Mouse (Mus musculus) splenic B cell, adult 2 months (primary cell): ENCODE measurements around the gene Lrrc59.

Experiments
- DNase-seq: peaks from one replicate; pipeline ENCODE4 v3.0.0-alpha.2; 2011; ENCODE audit warnings: low read depth, low spot score
- H3K27me3 ChIP-seq: 2 replicates; pipeline ENCODE4 v1.6.1; 2012; ENCODE audit warnings: mild to moderate bottlenecking, low read length, moderate library complexity, mixed read lengths; ENCODE audit not compliant: control insufficient read depth, poor library complexity, insufficient read depth, severe bottlenecking
- H3K36me3 ChIP-seq: 2 replicates; pipeline ENCODE4 v1.6.1; 2012; ENCODE audit warnings: mild to moderate bottlenecking, low read length, moderate library complexity, mixed read lengths; ENCODE audit not compliant: control insufficient read depth, poor library complexity, insufficient read depth, severe bottlenecking

Gene Lrrc59

DNA sequence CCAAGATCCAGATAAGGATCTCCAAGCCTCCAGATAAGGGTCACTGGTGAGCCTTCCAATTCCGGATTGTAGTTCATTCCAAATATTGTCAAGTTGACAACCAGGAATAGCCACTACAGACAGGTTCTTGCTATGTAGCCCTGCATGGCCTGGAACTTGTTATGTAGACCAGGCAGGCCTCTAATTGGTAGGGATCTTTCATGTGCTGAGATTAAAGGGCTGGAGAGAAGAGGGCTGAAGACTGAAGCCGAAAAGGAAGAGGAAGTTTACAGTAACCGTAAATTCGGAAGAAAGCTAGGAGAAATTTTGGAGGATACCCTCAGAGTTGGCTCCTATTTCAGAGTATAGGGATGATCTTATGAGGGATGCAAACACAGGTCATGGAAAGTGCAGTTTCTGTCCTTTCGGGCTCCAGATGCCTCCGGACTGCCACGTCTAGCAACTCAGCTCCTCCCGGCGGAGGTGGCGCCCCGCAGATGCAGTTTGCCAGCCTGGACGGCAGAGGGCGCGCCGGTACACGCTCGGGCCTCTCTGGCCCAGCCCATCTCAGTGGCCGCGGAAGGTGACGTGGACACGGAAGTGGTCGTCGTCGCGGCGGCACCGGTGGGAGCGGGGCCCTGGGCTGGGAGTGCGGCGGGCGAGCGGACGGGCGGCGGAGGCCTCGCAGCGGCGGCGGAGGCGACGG, at the start of gene Lrrc59:
Gene Lrrc59 (plus strand): TSS at position 569 of the 685 bp plus-strand sequence.
- Histone ChIP-seq H3K36me3 (0 out of 2 replicates have a peak, but pooled peaks cover 2% of the 10 kb centered on the region), H3K27me3 (no peaks in the 10 kb centered on the region)
- DNase-seq, result peak; percentile 96

DNA sequence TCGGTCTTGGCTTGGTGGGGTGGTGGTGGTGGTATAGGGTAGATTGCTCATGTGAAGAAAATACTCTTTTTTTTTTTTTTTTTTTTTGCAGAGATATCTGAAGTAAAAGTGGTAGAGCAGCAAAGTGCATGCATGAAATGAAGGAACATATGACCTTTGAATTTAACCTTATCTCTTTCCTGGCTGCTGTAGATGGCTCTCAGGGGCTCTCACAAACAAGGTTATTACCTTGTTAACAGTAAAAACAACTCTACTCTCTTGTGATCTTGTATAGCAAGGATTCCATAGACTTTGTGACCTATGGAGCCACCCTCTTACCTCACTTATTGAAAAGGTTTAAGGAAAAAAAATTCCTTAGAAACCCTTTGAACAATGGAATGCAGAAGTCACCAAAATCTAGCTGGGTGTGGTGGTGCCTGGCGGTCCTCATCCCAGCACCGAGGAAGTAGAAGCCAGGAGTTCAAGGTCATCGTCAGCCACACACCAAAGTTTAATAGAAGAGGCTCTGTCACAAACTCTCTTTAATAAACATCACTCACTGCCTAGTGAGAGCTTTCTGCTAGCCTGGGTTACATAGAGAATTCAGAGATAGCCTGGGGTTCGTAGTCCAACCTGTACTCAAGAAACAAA, 49.3 kb upstream of the Lrrc59 start:
- H3K36me3 ChIP-seq, result no peaks in the 10 kb centered on the region
- DNase-seq, result no peak
- H3K27me3 ChIP-seq, result no peaks in the 10 kb centered on the region

DNA sequence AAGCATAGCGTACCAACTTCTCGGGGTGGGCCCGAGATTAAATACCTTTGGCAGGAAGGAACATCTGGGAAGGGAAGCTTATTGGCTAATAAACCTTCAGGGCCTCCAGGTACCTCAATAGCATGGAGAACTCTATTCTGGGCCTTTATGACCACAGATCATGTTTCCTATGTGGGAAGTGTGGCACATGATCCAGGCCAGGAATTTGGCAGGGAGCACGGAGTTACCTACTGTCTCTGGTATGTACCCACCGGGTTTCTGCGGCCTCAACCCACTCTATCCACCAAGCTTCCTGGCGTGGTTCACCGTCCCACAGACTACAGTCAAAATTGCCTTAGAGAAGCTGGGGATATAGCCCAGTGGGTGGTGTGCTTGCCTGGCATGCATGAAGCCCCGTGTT, 44.5 kb upstream of the Lrrc59 start:
- no peak for DNase-seq
- H3K27me3 ChIP-seq, result no peaks in the 10 kb centered on the region
- no peaks in the 10 kb centered on the region; the same call in 1 of the 2 replicates for H3K36me3 ChIP-seq

DNA sequence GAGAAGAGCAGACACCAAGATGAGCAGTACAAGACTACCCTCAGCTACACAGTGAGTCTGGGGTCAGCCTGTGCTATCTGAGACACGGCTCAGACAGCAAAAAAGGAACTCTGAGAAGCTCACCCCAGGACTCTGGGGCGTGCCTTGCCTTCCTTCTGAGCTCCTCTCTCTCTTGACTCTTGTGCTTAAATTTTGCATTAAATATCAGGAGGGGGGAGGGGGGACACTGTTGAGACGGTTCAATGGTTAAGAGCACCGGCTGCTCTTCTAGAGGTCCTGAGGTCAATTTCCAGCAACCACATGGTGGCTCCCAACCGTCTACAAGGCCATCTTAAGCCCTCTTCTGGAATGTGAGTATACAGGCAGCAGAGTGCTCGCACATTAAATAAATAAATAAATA, 42.1 kb upstream of the Lrrc59 start:
- peak; percentile 47 for DNase-seq
- Histone ChIP-seq H3K36me3 (no peaks in the 10 kb centered on the region; the same call in 1 of the 2 replicates), H3K27me3 (no peaks in the 10 kb centered on the region)

DNA sequence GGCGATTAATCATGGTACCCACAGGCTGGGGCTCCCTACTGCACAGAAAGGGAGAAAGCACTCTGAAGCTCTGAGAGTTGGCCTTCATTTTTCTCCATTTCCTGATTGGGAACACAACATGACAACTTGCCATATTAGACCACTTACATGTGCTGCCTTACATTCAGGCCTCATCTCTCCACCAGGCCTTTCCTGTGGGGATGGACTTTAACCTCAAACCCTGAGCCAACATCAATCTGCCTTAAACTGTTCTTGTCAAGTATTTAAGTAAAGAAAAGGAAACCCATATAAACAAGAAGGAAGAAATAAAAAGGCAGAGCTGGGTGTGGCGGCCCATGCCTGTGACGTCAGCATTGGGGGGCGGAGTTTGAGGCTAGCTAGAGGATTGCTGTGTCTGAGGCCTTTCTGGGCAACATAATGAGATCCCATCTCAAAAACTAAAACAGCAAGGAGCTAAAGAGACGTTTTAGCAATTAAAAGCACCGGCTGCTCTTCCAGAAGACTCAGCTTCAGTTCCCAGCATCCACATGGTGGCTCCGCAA, 33.2 kb upstream of the Lrrc59 start:
- H3K27me3 ChIP-seq, result no peaks in the 10 kb centered on the region
- DNase-seq, result peak; percentile 82
- no peaks in the 10 kb centered on the region for H3K36me3 ChIP-seq

DNA sequence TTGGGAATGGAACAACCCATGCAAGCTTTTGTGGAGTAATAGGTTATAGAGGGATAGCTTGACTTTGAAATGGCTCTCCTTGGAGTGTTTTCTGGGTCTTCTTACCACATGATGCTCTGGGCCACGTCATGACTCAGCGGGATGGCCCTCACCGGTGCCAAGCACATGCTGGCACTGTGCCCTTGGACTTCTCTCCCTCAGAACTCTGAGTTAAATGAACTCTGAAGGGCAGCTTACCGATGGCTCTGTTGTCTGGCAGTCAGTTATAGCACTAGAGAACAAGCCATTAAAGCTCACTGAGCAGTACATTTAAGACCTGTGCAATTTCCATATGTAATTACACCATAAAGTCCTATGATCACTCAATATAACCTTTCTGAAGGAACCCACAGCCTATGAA, 32.2 kb upstream of the Lrrc59 start:
- no peaks in the 10 kb centered on the region for H3K27me3 ChIP-seq
- no peak for DNase-seq
- no peaks in the 10 kb centered on the region for H3K36me3 ChIP-seq

DNA sequence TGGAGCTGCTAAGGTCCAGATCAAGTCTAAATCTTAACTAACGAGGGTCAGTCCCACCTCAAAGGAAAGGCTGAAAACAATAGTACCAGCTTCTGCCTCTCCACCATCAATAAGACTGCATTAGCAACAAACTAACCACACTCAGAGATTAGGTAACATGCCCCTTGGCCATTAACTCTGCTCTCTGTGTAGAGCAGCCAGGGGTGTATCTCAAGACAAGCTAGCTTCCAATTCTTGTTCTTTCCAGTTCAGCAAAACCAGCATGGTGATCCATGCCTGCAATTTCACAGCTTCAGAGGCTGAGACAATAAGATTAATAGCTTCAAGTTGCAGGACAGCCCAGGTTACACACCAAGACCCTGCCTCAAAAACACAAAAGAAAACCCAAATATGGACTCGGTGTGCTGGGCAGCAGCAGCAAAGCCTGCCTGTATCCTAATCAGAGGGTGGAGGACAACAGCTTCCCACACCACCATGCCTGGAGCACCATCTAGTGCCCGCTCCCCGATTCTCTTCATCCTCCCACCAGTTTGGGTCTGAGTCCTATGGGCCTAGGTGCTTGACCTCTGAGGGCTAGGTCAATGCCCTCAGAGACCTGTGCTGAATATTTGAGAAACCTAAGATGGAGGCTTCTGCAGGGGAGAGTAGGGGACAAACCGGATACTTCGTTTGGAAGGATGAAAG, 31.0 kb upstream of the Lrrc59 start:
- no peak for DNase-seq
- no peaks in the 10 kb centered on the region for H3K36me3 ChIP-seq
- H3K27me3 ChIP-seq, result no peaks in the 10 kb centered on the region

DNA sequence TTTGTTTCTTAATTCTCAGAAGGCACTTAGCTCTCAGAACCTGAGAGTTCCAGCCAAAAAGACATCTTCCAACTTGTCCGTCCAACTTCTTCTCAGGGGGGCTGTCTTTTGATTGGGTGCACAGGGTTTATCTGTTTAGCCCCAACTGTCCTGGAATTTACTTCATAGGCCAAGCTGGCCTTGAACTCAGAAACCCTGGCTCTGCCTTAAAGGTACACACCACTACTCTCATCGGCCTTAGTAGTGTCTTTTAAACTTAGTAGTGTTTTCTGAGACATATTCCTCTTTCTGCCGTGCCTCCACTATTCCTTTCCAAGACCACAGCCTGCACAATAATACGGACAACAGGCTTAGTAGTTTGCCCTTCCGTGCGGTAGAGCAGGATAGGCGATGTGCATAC, 29.1 kb upstream of the Lrrc59 start:
- H3K27me3 ChIP-seq, result no peaks in the 10 kb centered on the region
- DNase-seq, result no peak
- no peaks in the 10 kb centered on the region for H3K36me3 ChIP-seq

DNA sequence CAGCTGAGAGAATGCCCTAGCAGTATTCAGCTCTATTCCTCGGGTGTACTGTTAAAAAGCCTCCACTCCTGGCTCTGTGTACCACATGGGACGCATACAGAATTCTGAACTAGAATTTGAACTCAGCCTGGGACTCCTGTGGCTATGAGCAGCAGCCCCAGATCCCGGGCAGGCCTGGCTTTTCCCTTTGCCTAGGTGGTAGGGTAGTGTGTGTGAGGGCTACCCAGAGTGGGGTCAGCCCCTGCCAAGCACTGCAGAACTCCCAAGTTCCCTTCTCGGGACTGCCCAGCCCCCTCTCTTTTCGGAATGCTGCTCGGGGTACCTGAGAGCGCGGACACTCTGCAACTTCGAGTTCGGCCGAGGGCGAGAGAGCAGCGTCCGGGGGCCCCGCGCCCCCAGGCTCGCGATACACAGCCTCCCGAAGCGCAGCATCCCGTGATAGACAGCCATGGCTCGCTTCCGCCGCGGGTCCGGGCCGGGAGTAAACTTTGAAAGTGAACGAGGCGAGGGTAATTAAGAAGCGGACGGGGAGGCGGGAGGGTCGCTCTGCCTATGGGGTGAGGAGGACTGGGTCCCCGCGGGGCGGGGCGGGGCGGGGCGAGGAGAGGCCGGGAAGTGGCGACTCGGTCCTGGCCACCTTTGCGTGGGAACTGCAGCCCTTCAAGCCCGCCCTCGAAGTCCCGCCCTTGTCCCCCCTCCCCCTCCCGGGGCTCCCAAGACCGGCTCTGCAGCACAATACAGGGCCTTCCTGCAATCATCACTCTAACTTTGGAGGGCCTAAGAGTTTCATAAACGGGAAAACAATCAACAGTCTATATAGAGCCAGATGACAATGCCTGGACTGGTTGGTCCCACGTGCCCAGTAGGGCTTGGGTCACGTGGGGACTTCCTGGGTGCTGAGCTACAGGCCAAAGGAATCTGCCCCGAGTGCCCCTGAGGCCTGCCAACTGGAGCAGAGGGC, 28.0 kb upstream of the Lrrc59 start, which contains the start of gene Acsf2:
Gene Acsf2 (minus strand): TSS at position 551 of the 961 bp plus-strand sequence.
- DNase-seq, result peak; percentile 77
- Histone ChIP-seq H3K27me3 (no peaks in the 10 kb centered on the region; the same call in 1 of the 2 replicates), H3K36me3 (no peaks in the 10 kb centered on the region)

DNA sequence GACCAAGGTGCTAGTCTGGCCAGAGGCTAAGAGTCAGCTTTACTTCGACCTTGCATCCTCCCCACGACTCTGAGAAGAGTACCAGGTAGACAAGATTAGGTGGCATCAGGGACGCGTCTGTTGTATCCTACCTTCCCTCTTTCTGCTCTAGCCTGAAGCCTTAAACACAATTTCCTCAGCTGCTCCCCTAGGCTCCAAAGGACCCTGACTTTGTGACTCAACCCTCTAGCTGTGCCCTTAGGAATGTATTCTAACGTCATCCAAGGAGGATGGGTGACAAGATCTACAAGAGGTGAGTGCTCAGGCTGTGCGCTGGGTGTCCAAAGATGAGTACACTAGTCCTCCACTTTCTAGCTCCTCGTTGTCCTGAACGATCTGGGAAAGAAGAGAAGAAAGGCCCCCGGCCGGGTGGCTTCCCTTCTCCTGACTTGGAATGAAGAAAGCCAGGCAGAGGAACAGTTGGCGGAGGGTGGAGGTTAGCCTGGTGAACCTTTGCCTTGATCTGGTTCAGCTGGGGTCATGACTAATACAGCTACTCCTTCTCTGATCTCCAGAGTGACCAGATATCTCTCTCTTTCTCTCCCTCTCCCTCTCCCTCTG, 27.1 kb upstream of the Lrrc59 start:
- no peaks in the 10 kb centered on the region for H3K36me3 ChIP-seq
- no peak for DNase-seq
- no peaks in the 10 kb centered on the region; the same call in 1 of the 2 replicates for H3K27me3 ChIP-seq

DNA sequence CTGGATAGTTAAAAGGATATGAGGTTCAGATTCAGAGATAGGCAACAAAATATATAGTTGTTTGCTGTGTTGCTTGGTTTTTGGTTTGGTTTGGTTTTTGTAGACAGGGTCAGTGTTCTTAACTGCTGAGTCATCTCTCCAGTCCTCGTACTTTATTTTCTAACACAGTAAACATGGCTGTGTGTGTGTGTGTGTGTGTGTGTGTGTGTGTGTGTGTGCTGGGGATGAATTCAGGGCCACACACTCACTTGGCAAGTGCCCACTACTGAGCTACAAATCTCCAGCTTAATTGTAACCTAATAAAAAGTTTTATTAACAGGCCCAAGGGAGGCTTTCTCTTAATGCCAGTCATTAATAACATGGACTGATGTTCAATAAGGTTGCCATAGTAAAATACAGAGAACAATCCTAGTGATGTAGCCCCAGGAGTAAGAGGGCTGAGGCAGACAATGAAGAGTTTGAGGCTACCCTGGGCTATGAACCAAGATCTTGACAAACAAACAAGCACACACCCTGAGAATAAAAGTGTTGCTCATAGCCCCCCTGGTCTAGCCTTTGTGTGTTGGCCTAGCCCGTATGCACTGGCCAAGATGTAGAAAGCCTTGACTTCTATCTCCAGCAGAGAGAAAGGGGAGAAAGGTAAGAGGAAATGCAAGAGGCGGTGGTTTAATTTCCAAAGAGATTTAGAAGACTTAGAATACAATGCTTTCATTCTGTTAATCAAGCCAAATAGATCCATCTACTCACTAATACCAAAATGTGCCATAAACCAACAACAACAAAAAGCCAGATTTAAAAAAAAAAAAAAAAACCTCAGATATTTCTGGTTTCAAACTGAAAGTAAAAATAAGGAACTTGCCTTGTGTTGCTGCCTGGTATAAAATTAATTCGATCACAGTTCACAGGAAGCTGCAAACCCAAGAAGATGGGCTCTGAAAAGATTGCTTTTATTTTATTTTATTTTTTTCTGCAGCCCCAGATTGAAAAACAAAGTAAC, 18.5 kb upstream of the Lrrc59 start:
- peak; percentile 55 for DNase-seq
- Histone ChIP-seq H3K27me3 (no peaks in the 10 kb centered on the region; the same call in 1 of the 2 replicates), H3K36me3 (no peaks in the 10 kb centered on the region)

DNA sequence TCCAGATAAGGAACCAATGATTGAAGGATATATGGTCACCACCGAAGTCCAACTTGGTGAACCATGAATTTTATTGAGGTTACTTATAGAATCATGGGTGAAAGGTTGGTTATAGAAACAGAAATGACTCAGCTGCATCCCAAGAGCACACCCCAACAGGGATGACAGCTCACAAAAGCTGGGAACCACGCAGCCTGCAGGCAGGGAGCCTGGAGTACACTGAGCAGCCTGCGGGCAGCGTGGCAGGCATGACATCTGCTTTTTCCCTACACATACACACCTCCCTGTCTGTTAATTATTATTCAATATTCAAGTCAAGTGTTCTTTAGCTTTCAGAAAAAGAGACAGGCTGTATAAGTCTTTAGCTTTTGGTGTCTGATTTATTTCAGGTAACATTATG, 15.0 kb upstream of the Lrrc59 start:
- Histone ChIP-seq H3K36me3 (no peaks in the 10 kb centered on the region), H3K27me3 (no peaks in the 10 kb centered on the region)
- DNase-seq, result no peak

DNA sequence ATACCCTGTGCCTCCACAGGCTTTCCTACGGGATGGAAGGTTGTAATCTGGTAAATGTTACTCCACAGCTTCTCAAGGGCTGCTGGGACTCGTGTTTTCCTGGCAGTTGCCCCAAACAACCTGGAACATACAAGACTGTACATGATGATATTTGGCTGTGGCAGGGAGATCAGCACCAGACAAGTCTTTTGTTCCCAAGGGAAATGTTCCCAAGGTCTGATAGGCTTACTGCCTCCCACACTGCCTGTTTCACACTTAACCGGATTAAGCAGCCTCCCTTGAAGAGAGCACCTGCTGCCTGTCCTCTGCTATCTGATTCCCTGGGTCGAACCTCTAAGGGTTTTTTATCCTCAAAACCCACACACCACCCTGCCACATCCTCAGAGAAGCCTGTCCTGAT, 14.1 kb upstream of the Lrrc59 start:
- DNase-seq, result no peak
- H3K36me3 ChIP-seq, result no peaks in the 10 kb centered on the region
- H3K27me3 ChIP-seq, result no peaks in the 10 kb centered on the region
